Mouse (Mus musculus): Measurements from ENCODE around the gene Psg18.
"Not testable (repeated sequence)": the region's sequence is repeated elsewhere in the genome, so short reads cannot be mapped to it uniquely, and the experiment has no call there.

Psg18 gene

DNA sequence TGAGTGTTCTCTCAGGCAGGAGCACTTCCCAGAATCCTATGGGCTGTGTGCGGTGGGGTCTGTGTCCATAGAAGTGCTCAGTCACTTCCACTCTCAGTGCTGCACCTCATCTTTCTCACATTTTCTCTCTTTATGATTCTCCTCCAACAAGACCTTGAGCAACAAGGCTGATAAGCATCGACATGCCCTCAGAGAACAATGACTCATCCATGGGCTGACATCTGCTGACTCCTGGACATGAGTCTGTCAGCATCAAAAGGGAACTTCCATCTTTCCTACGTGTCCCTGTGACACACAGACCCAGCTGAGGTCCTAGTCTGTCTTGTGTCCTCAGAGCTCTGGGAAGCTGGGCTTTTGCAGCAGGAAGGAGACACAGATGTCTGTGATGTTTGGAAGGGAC, at the start of gene Psg18:
Psg18 (minus strand) TSS at position 101 of the 400 bp plus-strand sequence.
- DNase-seq (ENCODE audit: inconsistent ontology term): not testable (repeated sequence)

DNA sequence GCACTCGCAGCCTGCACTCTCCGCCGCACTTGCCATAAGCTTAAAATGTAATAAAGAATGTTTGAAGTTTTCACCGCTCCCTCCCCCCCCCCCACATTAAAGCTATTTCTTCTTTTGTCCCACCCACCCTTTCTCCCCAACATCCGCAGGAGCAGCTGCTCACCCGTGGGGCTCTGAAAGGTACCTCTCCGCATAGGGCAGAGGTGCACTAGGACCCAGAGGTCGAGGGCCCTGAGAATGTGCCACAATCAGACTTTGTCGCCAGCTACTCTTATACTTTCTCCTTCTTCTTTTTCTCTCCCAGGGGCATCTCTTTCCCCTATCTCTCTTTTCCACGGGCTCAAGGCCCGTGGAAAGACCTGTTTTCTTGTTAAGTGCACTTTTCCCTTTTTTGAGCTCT, 48.6 kb upstream of the Psg18 start:
- no peak for DNase-seq (ENCODE audit: inconsistent ontology term)

DNA sequence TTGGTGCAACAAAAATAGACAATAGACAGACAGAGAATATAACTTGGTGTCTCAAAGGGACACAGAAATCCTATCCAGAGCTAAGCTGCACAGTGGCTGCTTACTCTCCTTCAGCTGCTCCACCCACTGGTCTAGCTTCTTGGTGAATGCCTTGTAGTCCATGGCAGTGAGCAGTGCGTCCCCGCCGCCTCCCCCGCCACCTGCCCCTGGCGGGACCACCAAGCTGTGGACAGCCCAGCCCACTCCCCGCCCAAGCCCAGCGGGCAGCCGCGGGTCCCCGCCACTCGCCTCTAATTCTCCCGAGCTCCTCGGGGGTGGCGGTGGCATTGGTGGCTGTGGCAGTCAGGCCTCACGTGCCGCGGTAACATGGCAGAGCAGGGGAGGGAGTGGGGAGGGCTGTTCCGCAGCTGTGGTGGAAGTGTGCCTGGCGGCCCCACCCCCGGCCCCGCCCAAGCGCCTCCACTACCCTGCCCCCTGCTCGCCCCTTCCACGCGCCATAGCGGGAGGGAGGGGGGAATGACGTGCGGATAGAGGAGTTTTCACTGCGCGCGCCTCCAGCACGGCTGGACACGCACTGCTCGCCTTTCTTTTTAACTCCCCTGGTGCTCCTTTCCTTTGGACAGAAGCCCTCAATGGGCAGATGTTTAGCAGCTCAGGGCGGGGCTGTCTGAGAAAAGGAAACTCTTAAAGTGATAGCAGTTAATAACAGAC, 47.9 kb upstream of the Psg18 start:
- no peak for DNase-seq (ENCODE audit: inconsistent ontology term)

DNA sequence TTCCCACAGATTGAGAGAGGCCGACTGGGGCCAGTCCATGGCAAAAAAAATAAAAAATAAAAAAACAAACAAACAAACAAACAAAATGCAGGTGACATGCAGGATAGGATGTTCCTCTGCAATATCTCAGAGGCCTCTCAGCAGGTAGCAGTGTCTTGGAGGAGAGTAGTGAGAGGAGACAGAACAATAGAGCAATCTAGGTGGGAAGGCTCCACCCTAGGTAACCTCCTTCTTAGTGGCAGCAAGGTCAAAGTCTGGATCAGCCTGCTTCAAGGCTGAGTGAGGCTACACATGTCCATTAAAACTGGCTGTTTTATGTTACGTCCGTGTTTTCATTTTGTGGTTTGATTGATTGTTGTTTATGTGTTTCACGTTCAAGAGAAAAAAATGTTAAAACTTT, 36.7 kb upstream of the Psg18 start:
- DNase-seq (ENCODE audit: inconsistent ontology term): not testable (repeated sequence)

DNA sequence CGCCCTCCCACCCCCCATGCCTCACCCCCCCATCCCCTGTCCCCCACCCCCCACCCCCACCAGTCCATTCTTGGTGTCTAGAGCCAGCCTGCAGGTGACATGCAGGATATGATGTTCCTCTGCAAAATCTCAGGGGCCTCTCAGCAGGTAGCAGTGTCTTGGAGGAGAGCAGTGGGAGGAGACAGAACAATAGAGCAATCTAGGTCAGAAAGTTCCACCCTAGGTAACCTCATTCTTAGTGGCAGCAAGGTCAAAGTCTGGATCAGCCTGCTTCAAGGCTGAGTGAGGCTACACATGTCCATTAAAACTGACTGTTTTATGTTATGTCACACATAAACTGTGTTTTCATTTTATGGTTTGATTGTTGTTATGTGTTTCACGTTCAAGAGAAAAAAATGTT, 23.5 kb upstream of the Psg18 start:
- no peak for DNase-seq (ENCODE audit: inconsistent ontology term)

DNA sequence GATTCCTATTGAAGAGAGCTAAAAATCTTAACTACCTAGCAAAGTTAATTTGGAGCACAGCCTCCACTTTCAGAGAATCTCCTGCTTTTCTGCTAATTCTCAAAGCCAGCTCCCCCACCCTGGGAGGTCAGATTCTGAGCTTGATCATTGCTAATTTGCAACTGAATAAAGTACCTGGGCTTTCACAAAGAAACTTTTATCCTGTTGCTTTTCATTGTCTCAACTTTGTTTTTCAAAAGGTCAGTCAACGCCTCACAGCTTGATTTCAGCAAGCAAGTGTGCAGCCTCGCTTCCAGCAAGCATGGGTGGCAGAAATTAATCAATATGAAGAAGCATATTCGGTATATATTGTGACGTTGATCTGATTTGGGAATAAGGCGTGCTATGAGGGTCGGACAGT, 19.4 kb downstream of the Psg18 start:
- not testable (repeated sequence) for DNase-seq (ENCODE audit: inconsistent ontology term)

All from Muller cell, postnatal 12 days (primary cell).